Mouse (Mus musculus): ENCODE results near the gene Ptprs. TPM values are rescaled to one million over a fixed set of nuclear protein-coding genes. Genes with fewer than 3 reads are reported as not detected.
"Not testable (repeated sequence)": the region's sequence is repeated elsewhere in the genome, so short reads cannot be mapped to it uniquely, and the experiment has no call there.

Gene Ptprs
- polyA plus RNA-seq, 1 experiment from 2014 or later: 19.3 TPM

DNA sequence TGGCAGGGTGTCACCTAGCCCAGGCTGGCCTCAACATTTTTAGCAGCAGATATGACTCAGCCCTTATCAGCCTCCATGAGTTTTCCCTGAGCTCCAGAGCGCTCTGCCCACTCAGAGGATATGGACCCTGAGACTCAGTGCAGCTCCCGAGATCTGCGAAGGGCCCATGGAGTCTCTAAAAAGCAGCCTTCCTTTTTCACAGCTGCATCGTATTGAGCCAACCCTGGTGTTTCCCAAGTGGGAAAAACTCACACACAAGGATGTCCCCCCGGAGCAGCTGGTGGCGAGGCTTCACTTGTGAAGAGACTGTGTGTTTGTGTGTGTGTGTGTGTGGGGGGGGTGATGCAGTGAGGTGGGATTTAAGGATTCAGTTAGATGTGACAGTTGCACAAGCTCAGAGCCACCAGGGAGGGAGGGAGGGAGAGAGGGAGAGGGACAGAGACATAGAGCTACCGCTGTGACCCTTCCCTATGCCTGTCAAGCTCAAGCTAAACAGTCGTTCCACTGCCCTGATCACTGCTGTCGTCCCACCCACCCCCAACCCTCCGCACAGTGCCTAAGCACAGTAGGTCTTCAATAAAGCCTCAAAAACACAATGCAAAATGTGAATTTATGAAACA is 32.8 kb upstream of the Ptprs start:
- Histone ChIP-seq H3K4me3 (no peak overlapping the region), H3K4me2 (0 out of 2 replicates have a peak overlapping the region, but pooled peaks have one; percentile 24)

DNA sequence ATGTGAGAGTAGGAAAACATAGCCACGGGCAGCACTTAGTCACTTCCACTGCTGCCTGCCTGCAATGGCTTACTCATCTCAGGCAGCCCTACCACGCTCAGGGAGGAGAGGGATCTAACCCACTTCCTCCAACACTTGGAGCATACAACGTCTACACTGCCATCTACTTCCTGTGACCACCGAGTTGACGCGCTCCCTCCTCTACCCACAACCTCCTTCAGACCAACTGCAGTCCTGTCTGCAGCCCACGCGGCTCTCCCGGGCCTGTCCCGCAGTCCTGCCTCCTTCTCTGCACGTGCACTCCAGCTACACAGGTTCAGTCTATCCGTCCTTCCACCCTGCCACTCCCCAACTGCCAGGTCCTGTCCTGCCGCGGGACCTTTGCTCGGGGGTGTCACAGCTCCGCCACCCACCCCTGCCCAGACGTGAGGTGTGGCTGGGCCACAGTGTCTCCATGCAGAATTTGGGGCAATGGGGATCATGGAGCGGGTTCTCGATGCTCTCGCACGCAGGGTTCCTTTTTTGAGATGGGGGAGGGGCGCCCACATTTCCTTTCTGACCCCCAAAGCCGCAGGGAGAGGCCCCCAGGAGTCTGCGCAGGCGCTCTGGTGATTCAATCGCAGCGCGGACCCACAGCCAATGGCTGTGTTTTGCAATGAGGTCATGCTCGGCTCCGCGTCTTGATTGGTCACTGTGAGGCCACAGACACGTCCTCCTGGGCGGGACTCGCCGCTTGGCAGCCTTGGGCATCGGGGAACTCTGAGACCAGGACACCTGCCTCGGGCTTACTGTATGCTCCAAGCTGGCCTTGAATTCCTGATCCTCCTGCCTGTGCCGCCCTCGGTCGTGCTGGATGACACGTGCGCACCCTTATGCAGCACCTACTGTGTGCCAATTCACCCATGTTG is 31.1 kb upstream of the Ptprs start:
- peak overlapping the region; percentile 62 for H3K9ac ChIP-seq
- peak overlapping the region; percentile 63 for H3K27ac ChIP-seq
- H3K27me3 ChIP-seq (replicated peaks): peaks cover 59% of the 10 kb centered on the region
- no peaks in the 10 kb centered on the region for H3K36me3 ChIP-seq
- peak overlapping the region; percentile 58 for H3K4me3 ChIP-seq
- peaks cover 22% of the 10 kb centered on the region for H3K4me1 ChIP-seq
- 1% methylated on average over 42 of the region's 42 CpGs for WGBS (ENCODE audit: insufficient replicate concordance)
- ATAC-seq: peak; percentile 89
- peak overlapping the region; percentile 80 for H3K4me2 ChIP-seq
- no peaks in the 10 kb centered on the region for H3K9me3 ChIP-seq (replicated peaks)

More for the DNA sequence above, 32.8 kb upstream of the Ptprs start:
- no peak overlapping the region for H3K9ac ChIP-seq
- no peaks in the 10 kb centered on the region for H3K9me3 ChIP-seq (replicated peaks)
- H3K36me3 ChIP-seq: no peaks in the 10 kb centered on the region
- H3K27ac ChIP-seq: no peak overlapping the region
- H3K4me1 ChIP-seq: peaks cover 22% of the 10 kb centered on the region
- ATAC-seq: no peak
- 43% methylated on average over 10 of the region's 10 CpGs for WGBS (ENCODE audit: insufficient replicate concordance)
- peaks cover 73% of the 10 kb centered on the region for H3K27me3 ChIP-seq (replicated peaks)

DNA sequence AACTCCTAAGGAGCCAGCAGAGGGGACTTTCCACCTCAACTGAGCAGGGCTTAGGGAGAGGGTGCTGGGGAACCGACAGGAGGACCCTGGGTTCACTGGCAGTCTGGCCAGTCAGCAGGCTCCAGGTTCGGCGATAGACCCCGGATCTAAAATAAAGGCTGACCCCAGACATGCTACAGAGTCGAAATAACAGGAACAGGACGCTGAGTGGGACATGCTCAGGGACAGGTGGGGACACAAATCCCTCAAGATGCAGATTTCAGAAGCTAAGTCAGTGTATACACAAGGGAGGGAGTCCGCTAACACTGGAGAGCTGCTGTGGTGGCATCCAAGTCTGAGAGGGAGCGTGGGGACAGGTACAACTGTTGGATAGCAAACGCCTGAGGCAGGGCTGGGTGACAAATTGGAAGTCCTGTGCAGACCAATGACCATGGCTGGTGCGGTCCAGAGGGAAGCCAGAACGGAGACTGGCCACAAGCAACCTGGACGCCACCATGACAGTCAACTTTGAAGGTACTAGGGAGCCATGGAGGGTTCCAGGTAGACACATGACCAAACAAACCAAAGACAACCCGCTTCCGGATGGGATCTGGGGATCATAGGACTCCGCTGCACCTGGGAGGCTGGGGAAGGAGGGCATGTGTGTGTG is 30.3 kb upstream of the Ptprs start:
- Histone ChIP-seq H3K4me1 (peaks cover 21% of the 10 kb centered on the region), H3K27me3 (replicated peaks) (peaks cover 52% of the 10 kb centered on the region), H3K4me2 (peak overlapping the region; percentile 80), H3K36me3 (no peaks in the 10 kb centered on the region), H3K4me3 (peak overlapping the region; percentile 58), H3K9ac (peak overlapping the region; percentile 62; the same call in 1 of the 2 replicates), H3K9me3 (replicated peaks) (no peaks in the 10 kb centered on the region), H3K27ac (0 out of 2 replicates have a peak overlapping the region, but pooled peaks have one; percentile 63)
- WGBS (ENCODE audit: insufficient replicate concordance): 57% methylated on average over 15 of the region's 15 CpGs
- ATAC-seq: no peak; the same call in 1 of the 2 replicates

DNA sequence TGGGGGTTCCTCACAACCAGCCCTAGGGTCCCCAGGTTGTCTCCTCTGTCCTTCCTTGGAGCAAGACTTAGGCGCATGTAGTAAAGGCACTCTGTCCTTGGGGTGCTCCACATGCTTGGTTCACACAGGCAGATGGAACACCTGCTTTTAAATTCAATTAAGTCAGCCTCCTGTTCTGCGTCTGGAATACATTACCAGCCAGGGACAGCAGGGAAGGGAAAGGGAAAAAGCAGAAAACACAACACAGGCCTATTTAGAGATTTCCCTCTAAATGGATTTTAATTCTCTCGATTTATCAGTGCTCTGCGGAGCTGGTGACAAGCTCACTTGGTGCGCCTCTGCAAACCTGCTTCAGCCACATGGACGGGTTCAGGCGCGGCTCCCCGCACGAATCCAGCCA is 29.1 kb upstream of the Ptprs start:
- H3K9me3 ChIP-seq (replicated peaks): no peaks in the 10 kb centered on the region
- H3K27me3 ChIP-seq (replicated peaks): peaks cover 41% of the 10 kb centered on the region
- no peak overlapping the region for H3K9ac ChIP-seq
- no peak for ATAC-seq
- H3K4me2 ChIP-seq: no peak overlapping the region
- no peak overlapping the region for H3K27ac ChIP-seq
- H3K4me3 ChIP-seq: no peak overlapping the region
- H3K4me1 ChIP-seq: peaks cover 16% of the 10 kb centered on the region
- H3K36me3 ChIP-seq: no peaks in the 10 kb centered on the region
- 70% methylated on average over 10 of the region's 10 CpGs for WGBS (ENCODE audit: insufficient replicate concordance)

DNA sequence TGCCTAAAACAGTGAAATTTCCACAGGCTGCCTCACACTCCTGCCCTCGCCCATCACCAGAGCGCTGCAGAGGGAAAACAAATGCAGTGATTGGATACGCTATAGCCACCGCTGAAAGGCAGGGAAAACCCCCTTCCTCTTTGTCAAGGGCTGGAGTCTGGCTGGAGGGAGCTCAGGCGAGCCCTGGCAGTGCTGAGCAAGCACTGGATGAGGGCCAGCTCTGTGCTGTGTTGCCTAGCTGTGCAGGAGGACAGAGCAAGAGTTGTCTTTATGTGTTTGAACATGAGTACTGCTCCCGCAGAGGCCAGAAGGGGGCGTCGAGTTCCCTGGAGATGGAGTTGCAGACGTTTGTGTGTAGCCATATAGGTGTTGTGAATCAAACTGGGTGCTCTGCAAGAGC is 26.2 kb upstream of the Ptprs start:
- WGBS (ENCODE audit: insufficient replicate concordance): 27% methylated on average over 9 of the region's 9 CpGs

DNA sequence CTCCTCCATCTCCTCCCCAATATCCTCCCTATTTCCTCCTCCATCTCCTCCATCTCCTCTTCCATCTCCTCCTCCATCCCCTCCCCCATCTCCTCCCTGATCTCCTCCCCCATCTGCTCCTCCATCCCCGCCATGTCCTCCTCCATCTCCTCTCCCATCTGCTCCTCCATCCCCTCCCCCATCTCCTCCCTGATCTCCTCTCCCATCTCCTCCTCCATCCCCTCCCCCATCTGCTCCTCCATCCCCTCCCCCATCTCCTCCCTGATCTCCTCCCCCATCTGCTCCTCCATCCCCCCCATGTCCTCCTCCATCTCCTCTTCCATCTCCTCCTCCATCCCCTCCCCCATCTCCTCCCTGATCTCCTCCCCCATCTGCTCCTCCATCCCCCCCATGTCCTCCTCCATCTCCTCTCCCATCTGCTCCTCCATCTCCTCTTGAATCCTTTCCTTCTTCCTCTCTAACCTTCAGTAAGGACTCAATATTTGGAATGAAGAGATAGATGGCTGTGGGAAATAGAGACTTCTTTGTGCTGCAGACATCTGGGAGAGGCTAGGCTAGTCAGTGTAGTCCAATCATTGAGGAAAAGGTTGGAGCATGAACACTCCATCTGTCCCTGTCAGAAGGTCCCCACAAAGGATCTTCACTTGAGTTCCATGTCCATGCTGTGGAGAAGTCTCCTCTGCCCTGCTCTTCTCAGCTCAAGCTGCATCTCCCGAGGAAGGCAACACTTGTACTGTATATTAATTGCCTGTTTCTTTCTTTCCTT is 25.5 kb upstream of the Ptprs start:
- ATAC-seq; H3K4me3 ChIP-seq; H3K4me1 ChIP-seq; H3K9me3 ChIP-seq (replicated peaks); H3K27ac ChIP-seq; H3K9ac ChIP-seq; H3K36me3 ChIP-seq; H3K4me2 ChIP-seq; H3K27me3 ChIP-seq (replicated peaks): not testable (repeated sequence)
- WGBS (ENCODE audit: insufficient replicate concordance): 31% methylated on average over 2 of the region's 2 CpGs

More for the DNA sequence above, 26.2 kb upstream of the Ptprs start:
- Histone ChIP-seq H3K9me3 (replicated peaks) (no peaks in the 10 kb centered on the region), H3K9ac (no peak overlapping the region), H3K27ac (no peak overlapping the region), H3K4me1 (peaks cover 7% of the 10 kb centered on the region), H3K36me3 (no peaks in the 10 kb centered on the region), H3K4me2 (no peak overlapping the region), H3K27me3 (replicated peaks) (peaks cover 12% of the 10 kb centered on the region), H3K4me3 (no peak overlapping the region)
- ATAC-seq: no peak

DNA sequence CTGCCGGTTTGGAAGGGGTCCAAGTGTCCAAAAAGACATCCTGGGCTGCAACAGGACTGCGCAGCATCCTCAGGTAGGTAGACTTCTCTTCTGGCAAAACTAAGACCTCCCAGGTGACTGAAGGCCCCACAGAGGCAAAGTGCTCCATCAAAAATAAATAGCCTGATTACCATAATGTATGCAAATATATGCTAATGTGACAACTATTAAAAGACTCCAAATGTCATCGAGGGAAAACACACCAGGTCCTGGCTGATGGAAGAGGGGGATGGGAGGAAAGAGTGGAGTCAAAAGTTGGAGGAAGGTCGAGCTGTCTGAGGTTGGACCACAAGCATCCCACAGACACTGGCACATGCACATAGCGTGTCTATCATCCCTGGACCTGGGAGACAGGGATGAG is 22.9 kb upstream of the Ptprs start:
- WGBS (ENCODE audit: insufficient replicate concordance): 58% methylated on average over 5 of the region's 5 CpGs
- no peak overlapping the region for H3K4me3 ChIP-seq
- H3K4me1 ChIP-seq: no peaks in the 10 kb centered on the region
- no peak overlapping the region for H3K4me2 ChIP-seq
- H3K27me3 ChIP-seq (replicated peaks): 0 out of 2 replicates have a peak, but pooled peaks cover 4% of the 10 kb centered on the region
- H3K9me3 ChIP-seq (replicated peaks): peaks cover 19% of the 10 kb centered on the region
- ATAC-seq: no peak
- H3K36me3 ChIP-seq: peaks cover 3% of the 10 kb centered on the region; the same call in 1 of the 2 replicates
- no peak overlapping the region for H3K27ac ChIP-seq
- H3K9ac ChIP-seq: no peak overlapping the region

DNA sequence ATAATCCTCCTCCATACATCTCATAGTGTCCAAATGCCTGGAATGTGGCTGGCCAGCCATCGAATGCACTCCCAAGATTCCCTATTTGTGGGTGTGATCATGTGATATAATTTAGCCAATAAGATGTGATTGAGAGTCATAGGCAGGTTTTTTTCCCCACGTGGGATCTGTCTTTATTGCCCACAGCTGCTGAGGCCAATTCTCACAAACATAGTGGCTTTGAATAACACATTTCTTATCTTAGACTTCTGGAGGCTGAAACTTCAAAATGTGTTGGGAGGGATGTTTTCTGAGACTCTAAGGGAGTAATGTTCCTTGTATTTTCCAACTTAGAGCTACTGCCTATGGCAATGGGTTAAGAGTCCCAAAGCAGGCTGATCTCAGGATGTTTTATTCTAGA is 18.2 kb upstream of the Ptprs start:
- Histone ChIP-seq H3K9me3 (replicated peaks) (peaks cover 40% of the 10 kb centered on the region), H3K36me3 (peaks cover 3% of the 10 kb centered on the region; the same call in 1 of the 2 replicates), H3K9ac (no peak overlapping the region), H3K27ac (no peak overlapping the region), H3K4me1 (no peaks in the 10 kb centered on the region), H3K4me2 (no peak overlapping the region), H3K27me3 (replicated peaks) (no peaks in the 10 kb centered on the region), H3K4me3 (no peak overlapping the region)
- 41% methylated on average over 2 of the region's 2 CpGs for WGBS (ENCODE audit: insufficient replicate concordance)
- ATAC-seq: no peak

DNA sequence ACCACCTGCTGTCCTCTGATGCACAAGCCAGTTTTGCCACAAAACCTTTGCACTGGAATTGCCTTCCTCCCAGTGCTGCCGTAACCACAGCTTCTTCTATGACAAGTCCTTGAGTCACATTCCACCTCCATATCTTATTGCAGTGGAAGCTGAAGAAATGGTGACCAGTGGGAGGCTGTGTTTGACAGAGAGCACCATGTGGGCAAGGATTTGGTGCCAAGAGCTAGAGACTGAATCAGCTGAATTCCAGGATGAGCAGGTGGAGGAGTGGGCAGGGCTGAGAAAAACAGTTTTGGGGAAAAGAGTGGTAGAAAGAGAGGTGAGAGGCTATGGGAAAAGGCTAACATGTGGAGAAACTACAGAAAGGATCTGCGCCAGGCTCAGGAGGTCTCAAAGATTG is 17.6 kb upstream of the Ptprs start:
- Histone ChIP-seq H3K4me3 (no peak overlapping the region), H3K27ac (no peak overlapping the region), H3K4me1 (no peaks in the 10 kb centered on the region), H3K27me3 (replicated peaks) (peaks cover under 1% of the 10 kb centered on the region; the same call in 1 of the 2 replicates), H3K36me3 (peaks cover 3% of the 10 kb centered on the region; the same call in 1 of the 2 replicates), H3K9ac (no peak overlapping the region), H3K9me3 (replicated peaks) (peaks cover 40% of the 10 kb centered on the region), H3K4me2 (no peak overlapping the region)
- ATAC-seq: no peak
- WGBS (ENCODE audit: insufficient replicate concordance): 80% methylated on average over 2 of the region's 2 CpGs

DNA sequence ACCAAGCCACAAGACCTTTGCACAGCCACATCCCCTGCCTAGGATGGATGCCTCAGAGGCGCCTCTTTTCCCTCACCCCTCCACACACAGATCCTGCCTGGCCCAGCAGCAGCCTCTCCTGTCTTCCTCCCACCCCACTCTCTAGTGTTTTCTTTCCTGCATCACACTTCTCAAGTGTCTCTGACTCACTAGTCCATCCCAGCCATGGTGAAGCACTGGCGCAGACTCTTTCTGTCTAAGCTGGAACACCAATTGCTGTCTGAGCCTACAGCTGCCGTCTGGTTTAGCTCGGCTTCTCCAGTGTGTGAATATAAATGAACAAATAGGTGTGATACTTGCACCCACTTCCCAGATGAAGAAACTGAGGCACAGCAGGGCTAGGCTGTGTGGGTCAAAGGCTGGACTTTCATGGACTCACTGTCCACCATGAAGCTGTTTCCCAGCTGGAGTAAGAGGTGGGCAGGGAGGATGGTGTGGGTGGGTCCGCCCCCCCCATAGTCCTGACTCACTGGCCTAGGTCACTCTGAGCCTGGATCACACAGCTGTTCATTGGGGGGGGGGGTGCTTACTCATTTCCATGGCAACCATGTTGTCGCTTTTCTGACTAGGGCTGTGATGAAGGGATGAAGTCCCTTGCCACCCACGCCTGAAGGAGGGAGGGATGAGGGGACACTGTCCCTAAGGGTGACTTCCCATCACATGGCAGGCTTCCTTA is 14.3 kb upstream of the Ptprs start:
- Histone ChIP-seq H3K9me3 (replicated peaks) (peaks cover 33% of the 10 kb centered on the region), H3K4me3 (no peak overlapping the region), H3K27me3 (replicated peaks) (peaks cover 29% of the 10 kb centered on the region), H3K27ac (no peak overlapping the region), H3K9ac (no peak overlapping the region), H3K36me3 (peaks cover 3% of the 10 kb centered on the region; the same call in 1 of the 2 replicates), H3K4me2 (no peak overlapping the region), H3K4me1 (no peaks in the 10 kb centered on the region)
- WGBS (ENCODE audit: insufficient replicate concordance): 68% methylated on average over 7 of the region's 7 CpGs
- ATAC-seq: no peak

DNA sequence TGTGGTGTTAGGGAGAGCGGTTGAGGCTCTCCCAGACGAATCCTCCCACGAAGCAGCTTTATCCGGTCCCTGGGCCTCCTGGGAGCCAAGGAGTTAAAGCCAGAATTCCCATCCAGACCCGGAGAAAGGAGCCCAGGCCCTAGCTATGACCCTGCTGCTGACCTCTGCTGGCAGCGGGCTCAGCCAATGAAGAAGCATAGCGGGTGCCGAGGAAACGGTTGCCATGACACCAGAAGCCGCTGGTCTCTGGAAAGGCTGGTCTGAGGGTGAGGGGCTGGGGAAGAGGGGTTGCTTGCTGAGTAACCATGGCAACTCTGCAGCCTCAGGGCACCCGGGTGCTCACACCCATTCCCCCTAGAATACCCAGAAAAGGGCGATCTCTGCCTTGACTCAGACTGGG is 11.7 kb upstream of the Ptprs start:
- Histone ChIP-seq H3K36me3 (no peaks in the 10 kb centered on the region), H3K9me3 (replicated peaks) (peaks cover 10% of the 10 kb centered on the region), H3K9ac (no peak overlapping the region), H3K4me2 (no peak overlapping the region), H3K4me3 (no peak overlapping the region), H3K4me1 (no peaks in the 10 kb centered on the region), H3K27ac (no peak overlapping the region), H3K27me3 (replicated peaks) (peaks cover 34% of the 10 kb centered on the region)
- WGBS (ENCODE audit: insufficient replicate concordance): 19% methylated on average over 12 of the region's 12 CpGs
- no peak for ATAC-seq

Measured in liver, embryonic 12.5 days (tissue).